Comparison of ENCODE assay signal across 18 mouse cellular contexts in genomic region chr11:116645446-116646110, GRCm38 (mm10). TPM values are rescaled to one million over a fixed set of nuclear protein-coding genes. Genes with fewer than 3 reads are reported as not detected.
DNase-seq lines count a peak whose midpoint lies in the region; ATAC-seq and TF ChIP-seq lines count a peak whose summit lies in the region.
"Had no signal": no experiment of that assay in that cellular context is flagged by ENCODE, and none has a peak within 500 bp of the region (broad histone marks: within the 10 kb centered on the region; RNA-seq: fewer than 3 reads in every experiment).

No protein-coding gene starts in this region.

- H3K4me2 ChIP-seq in hindbrain, postnatal 0 days (ENCODE audit: low read depth, low read length) = no peak overlapping the region
- no peak overlapping the region for H3K4me2 ChIP-seq in embryonic facial prominence, embryonic 12.5 days (replicated peaks)
- H3K4me2 ChIP-seq: forebrain, embryonic 13.5 days; hindbrain, embryonic 14.5 days; liver, embryonic 13.5 days; midbrain, embryonic 12.5 days had no signal

- no peak for DNase-seq in gastrocnemius, adult 2 months
- no peak for DNase-seq in gastrocnemius, postnatal 10 days
- DNase-seq in hindbrain, embryonic 10.5 days (ENCODE audit: low spot score) = peak; percentile 8
- no peak for DNase-seq in hindbrain, postnatal 0 days (ENCODE audit: low spot score)
- DNase-seq in ZHBTc4 (ENCODE audit: low read depth, low spot score) = peak; percentile 22
- DNase-seq in frontal cortex, postnatal 14 days (ENCODE audit: low spot score in 2 of 2) = no peak
- DNase-seq: cerebellum, postnatal 14 days; layer of hippocampus, postnatal 36 days; liver, embryonic 13.5 days; right cerebral cortex, postnatal 4 days; thymus, postnatal 36 days had no signal

- peak overlapping the region; percentile 89 for H3K27ac ChIP-seq in gastrocnemius, adult 2 months
- peak overlapping the region; percentile 45; the same call in 1 of the 2 replicates for H3K27ac ChIP-seq in hindbrain, embryonic 10.5 days
- no peak overlapping the region for H3K27ac ChIP-seq in hindbrain, postnatal 0 days
- peak overlapping the region; percentile 51; the same call in 1 of the 2 replicates for H3K27ac ChIP-seq in embryonic facial prominence, embryonic 12.5 days
- H3K27ac ChIP-seq: forebrain, embryonic 13.5 days; hindbrain, embryonic 14.5 days; liver, embryonic 13.5 days; midbrain, embryonic 12.5 days had no signal

- H3K9me3 ChIP-seq in hindbrain, embryonic 10.5 days = no peaks in the 10 kb centered on the region
- H3K9me3 ChIP-seq in hindbrain, postnatal 0 days (ENCODE audit: low read length) = no peaks in the 10 kb centered on the region
- H3K9me3 ChIP-seq in embryonic facial prominence, embryonic 12.5 days = no peaks in the 10 kb centered on the region
- H3K9me3 ChIP-seq: forebrain, embryonic 13.5 days; liver, embryonic 13.5 days; midbrain, embryonic 12.5 days had no signal

- peaks cover 75% of the 10 kb centered on the region for H3K4me1 ChIP-seq in hindbrain, embryonic 10.5 days (replicated peaks)
- H3K4me1 ChIP-seq in hindbrain, postnatal 0 days (ENCODE audit: insufficient read depth, low read length) = no peaks in the 10 kb centered on the region
- peaks cover 55% of the 10 kb centered on the region for H3K4me1 ChIP-seq in embryonic facial prominence, embryonic 12.5 days

- H3K27me3 ChIP-seq in hindbrain, embryonic 10.5 days (ENCODE audit: insufficient read depth, poor library complexity, severe bottlenecking) = peaks cover 48% of the 10 kb centered on the region
- H3K27me3 ChIP-seq in hindbrain, postnatal 0 days (ENCODE audit: insufficient read depth, low read length) = no peaks in the 10 kb centered on the region
- 0 out of 2 replicates have a peak, but pooled peaks cover 8% of the 10 kb centered on the region for H3K27me3 ChIP-seq in embryonic facial prominence, embryonic 12.5 days

- intact Hi-C loops in gastrocnemius, adult 2 months (cut with DNase I) = no loop called here

- H3K36me3 ChIP-seq in hindbrain, embryonic 10.5 days = no peaks in the 10 kb centered on the region
- H3K36me3 ChIP-seq in hindbrain, postnatal 0 days (ENCODE audit: insufficient read depth, low read length) = no peaks in the 10 kb centered on the region; the same call in 1 of the 2 replicates
- no peaks in the 10 kb centered on the region for H3K36me3 ChIP-seq in embryonic facial prominence, embryonic 12.5 days
- H3K36me3 ChIP-seq: liver, embryonic 13.5 days; midbrain, embryonic 12.5 days had no signal

- no peak overlapping the region for H3K4me3 ChIP-seq in gastrocnemius, adult 2 months
- no peak overlapping the region for H3K4me3 ChIP-seq in hindbrain, embryonic 10.5 days
- no peak overlapping the region for H3K4me3 ChIP-seq in hindbrain, postnatal 0 days (ENCODE audit: low read length)
- no peak overlapping the region for H3K4me3 ChIP-seq in embryonic facial prominence, embryonic 12.5 days
- H3K4me3 ChIP-seq: forebrain, embryonic 13.5 days; liver, embryonic 13.5 days; midbrain, embryonic 12.5 days had no signal

- no peak for ATAC-seq in hindbrain, postnatal 0 days
- ATAC-seq in embryonic facial prominence, embryonic 12.5 days (ENCODE audit: insufficient number of reproducible peaks, insufficient read depth, low FRiP score, low TSS enrichment) = peak; percentile 7; the same call in 1 of the 2 replicates
- ATAC-seq: forebrain, embryonic 13.5 days; intestine, embryonic 16.5 days had no signal

- no peak overlapping the region for H3K9ac ChIP-seq in hindbrain, postnatal 0 days (replicated peaks; ENCODE audit: low read length)
- no peak overlapping the region for H3K9ac ChIP-seq in embryonic facial prominence, embryonic 12.5 days
- H3K9ac ChIP-seq: forebrain, embryonic 13.5 days; hindbrain, embryonic 14.5 days; liver, embryonic 13.5 days; midbrain, embryonic 12.5 days had no signal

- no peak for TF ChIP-seq CTCF in gastrocnemius, adult 2 months (IDR thresholded peaks at IDR 0.05)
- TF ChIP-seq CTCF in hindbrain, postnatal 0 days (IDR thresholded peaks at IDR 0.05; ENCODE audit: low read depth) = no peak

- WGBS in hindbrain, embryonic 10.5 days = 52% methylated on average over 8 of the region's 8 CpGs
- WGBS in hindbrain, postnatal 0 days = 67% methylated on average over 8 of the region's 8 CpGs
- 20% methylated on average over 8 of the region's 8 CpGs for WGBS in embryonic facial prominence, embryonic 12.5 days

RNA-seq across cellular contexts. Expression of gene Prcd, which starts 7.8 kb away (rescaled TPM):
- 1 to 10 TPM in 1 of 2 experiments, not detected in 1; 1.0 TPM for total RNA-seq in gastrocnemius, adult 2 months (2021)
- total RNA-seq in gastrocnemius, postnatal 10 days (2021) = under 1 TPM in 1 of 2 experiments, not detected in 1; 0.81 TPM
- 0.47 and 1.2 TPM in 2 replicates for polyA plus RNA-seq in hindbrain, embryonic 10.5 days (2016; fragmentation: Nextera tagmentation; extraction: Ambion mirVana)
- 1.2 and 1.3 TPM in 2 replicates for total RNA-seq in hindbrain, postnatal 0 days (2014; rRNA removed)
- 5.3 and 6.4 TPM in 2 replicates for polyA plus RNA-seq in hindbrain, postnatal 0 days (2015; fragmentation: Nextera tagmentation; extraction: Ambion mirVana)
- 0.59 and 0.86 TPM in 2 replicates for polyA plus RNA-seq in embryonic facial prominence, embryonic 12.5 days (2016; fragmentation: Nextera tagmentation; extraction: Ambion mirVana)

RNA-seq across cellular contexts. Expression of gene Cygb, which starts 8.5 kb away (rescaled TPM):
- total RNA-seq in gastrocnemius, adult 2 months (2021) = 10 to 100 TPM in 1 of 2 experiments, 1 to 10 TPM in 1; 9.6 to 14.7 TPM
- 10 to 100 TPM; 26.6 to 30.3 TPM for total RNA-seq in gastrocnemius, postnatal 10 days (2021)
- polyA plus RNA-seq in hindbrain, embryonic 10.5 days (2016; fragmentation: Nextera tagmentation; extraction: Ambion mirVana) = 3.5 and 3.8 TPM in 2 replicates
- 48.4 and 54.7 TPM in 2 replicates for total RNA-seq in hindbrain, postnatal 0 days (2014; rRNA removed)
- polyA plus RNA-seq in hindbrain, postnatal 0 days (2015; fragmentation: Nextera tagmentation; extraction: Ambion mirVana) = 46.0 and 48.1 TPM in 2 replicates
- 6.4 and 7.1 TPM in 2 replicates for polyA plus RNA-seq in embryonic facial prominence, embryonic 12.5 days (2016; fragmentation: Nextera tagmentation; extraction: Ambion mirVana)

RNA-seq across cellular contexts. Expression of gene Rhbdf2, which starts 18.8 kb away (rescaled TPM):
- total RNA-seq in gastrocnemius, adult 2 months (2021) = 10 to 100 TPM; 11.6 to 14.4 TPM
- total RNA-seq in gastrocnemius, postnatal 10 days (2021) = 1 to 10 TPM; 5.2 to 8.4 TPM
- polyA plus RNA-seq in hindbrain, embryonic 10.5 days (2016; fragmentation: Nextera tagmentation; extraction: Ambion mirVana) = 3.8 and 6.6 TPM in 2 replicates
- 3.8 and 4.0 TPM in 2 replicates for total RNA-seq in hindbrain, postnatal 0 days (2014; rRNA removed)
- 1.1 and 1.6 TPM in 2 replicates for polyA plus RNA-seq in hindbrain, postnatal 0 days (2015; fragmentation: Nextera tagmentation; extraction: Ambion mirVana)
- polyA plus RNA-seq in embryonic facial prominence, embryonic 12.5 days (2016; fragmentation: Nextera tagmentation; extraction: Ambion mirVana) = 4.5 and 4.7 TPM in 2 replicates

RNA-seq across cellular contexts. Expression of gene Aanat, which starts 59.3 kb away (rescaled TPM):
- total RNA-seq in gastrocnemius, adult 2 months (2021) = not detected
- not detected for total RNA-seq in gastrocnemius, postnatal 10 days (2021)
- not detected in 2 replicates for polyA plus RNA-seq in hindbrain, embryonic 10.5 days (2016; fragmentation: Nextera tagmentation; extraction: Ambion mirVana)
- 0.68 TPM in 1 of 2 replicates, not detected in the other for total RNA-seq in hindbrain, postnatal 0 days (2014; rRNA removed)
- 0.46 and 0.81 TPM in 2 replicates for polyA plus RNA-seq in hindbrain, postnatal 0 days (2015; fragmentation: Nextera tagmentation; extraction: Ambion mirVana)
- polyA plus RNA-seq in embryonic facial prominence, embryonic 12.5 days (2016; fragmentation: Nextera tagmentation; extraction: Ambion mirVana) = not detected in 2 replicates
- polyA plus RNA-seq: gonadal fat pad, adult 2 months; intestine, embryonic 16.5 days; liver, embryonic 13.5 days; lung, embryonic 16.5 days had no signal

Comparison
In these comparisons a context has a peak if more than half of its experiments do, and no peak if none do; other contexts are left out.
1. DNase-seq: peak in hindbrain, embryonic 10.5 days (single experiment) and ZHBTc4 (single experiment); none in gastrocnemius, adult 2 months (single experiment), gastrocnemius, postnatal 10 days (single experiment), hindbrain, postnatal 0 days (single experiment) and frontal cortex, postnatal 14 days (0 of 2).